Mouse (Mus musculus): ENCODE measurements around the gene Eddm3b. TPM values are rescaled to one million over a fixed set of nuclear protein-coding genes. Genes with fewer than 3 reads are reported as not detected.

Eddm3b gene
- polyA plus RNA-seq, 1 experiment = not detected

DNA sequence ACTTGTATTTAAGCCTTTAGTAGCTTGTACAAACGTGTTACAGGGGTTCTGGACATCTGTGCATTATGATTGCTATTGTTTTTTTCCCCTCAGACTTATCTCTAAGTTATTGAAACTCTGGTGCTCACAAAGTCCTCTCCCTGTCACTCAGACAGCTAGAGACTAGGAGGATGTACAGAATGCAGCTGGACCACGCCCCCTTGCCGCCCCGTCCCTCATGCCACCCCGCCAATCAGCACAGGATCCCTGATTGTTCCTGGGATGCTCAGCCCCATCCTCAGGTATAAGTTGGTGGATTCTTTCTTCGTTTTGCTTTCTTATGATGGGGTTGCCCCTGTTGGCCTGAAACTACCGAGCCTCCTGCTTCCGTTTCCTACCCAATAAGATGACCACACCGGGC, 750 bp upstream of the Eddm3b start:
- Histone ChIP-seq H3K27ac (ENCODE audit: insufficient read depth, low read length) (no peak overlapping the region), H3K9ac (ENCODE audit: low read depth, poor library complexity, severe bottlenecking) (no peak overlapping the region), H3K4me1 (ENCODE audit: control insufficient read depth, insufficient read depth, low read length) (no peaks in the 10 kb centered on the region), H3K4me3 (ENCODE audit: low read depth, low read length) (no peak overlapping the region), H3K36me3 (ENCODE audit: control insufficient read depth, insufficient read depth, low read length, poor library complexity, severe bottlenecking) (no peaks in the 10 kb centered on the region), H3K9me3 (replicated peaks; ENCODE audit: control insufficient read depth, insufficient read depth, low read length, poor library complexity, severe bottlenecking) (no peaks in the 10 kb centered on the region), H3K27me3 (ENCODE audit: control insufficient read depth, insufficient read depth, low read length, poor library complexity, severe bottlenecking) (no peaks in the 10 kb centered on the region; the same call in 1 of the 2 replicates)
- no peak for TF ChIP-seq POLR2A (IDR thresholded peaks at IDR 0.05; ENCODE audit: insufficient read depth, low read length)
- TF ChIP-seq EP300 (IDR thresholded peaks at IDR 0.05; ENCODE audit: insufficient read depth, low read depth, low read length) = no peak
- TF ChIP-seq CTCF (IDR thresholded peaks at IDR 0.05; ENCODE audit: low read depth, low read length) = no peak

DNA sequence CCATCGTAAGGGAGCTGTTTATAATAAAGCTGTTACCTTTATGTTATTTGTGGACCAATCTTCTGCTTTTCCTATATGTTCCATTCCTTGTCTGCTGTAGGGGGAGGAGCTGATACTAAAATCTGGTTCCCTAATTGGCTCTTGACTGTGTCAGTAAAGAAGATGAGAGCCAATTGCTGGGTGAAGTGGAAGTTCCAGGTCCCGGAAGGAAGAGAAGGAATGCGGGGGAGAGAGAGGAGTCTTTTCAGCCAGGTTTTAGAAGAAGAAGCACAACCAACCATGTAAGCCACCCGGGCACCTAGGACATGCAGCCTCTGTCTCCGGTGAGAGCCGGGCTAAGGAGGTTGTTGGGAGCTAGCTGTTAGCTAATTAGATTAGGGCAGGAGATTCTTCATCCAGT, 11.5 kb downstream of the Eddm3b start:
- Histone ChIP-seq H3K27me3 (ENCODE audit: control insufficient read depth, insufficient read depth, low read length, poor library complexity, severe bottlenecking) (no peaks in the 10 kb centered on the region), H3K36me3 (ENCODE audit: control insufficient read depth, insufficient read depth, low read length, poor library complexity, severe bottlenecking) (no peaks in the 10 kb centered on the region), H3K9me3 (replicated peaks; ENCODE audit: control insufficient read depth, insufficient read depth, low read length, poor library complexity, severe bottlenecking) (no peaks in the 10 kb centered on the region), H3K27ac (ENCODE audit: insufficient read depth, low read length) (no peak overlapping the region), H3K4me3 (ENCODE audit: low read depth, low read length) (no peak overlapping the region), H3K4me1 (ENCODE audit: control insufficient read depth, insufficient read depth, low read length) (no peaks in the 10 kb centered on the region), H3K9ac (ENCODE audit: low read depth, poor library complexity, severe bottlenecking) (no peak overlapping the region)
- TF ChIP-seq POLR2A (IDR thresholded peaks at IDR 0.05; ENCODE audit: insufficient read depth, low read length) = no peak
- TF ChIP-seq CTCF (IDR thresholded peaks at IDR 0.05; ENCODE audit: low read depth, low read length) = no peak
- no peak for TF ChIP-seq EP300 (IDR thresholded peaks at IDR 0.05; ENCODE audit: insufficient read depth, low read depth, low read length)

DNA sequence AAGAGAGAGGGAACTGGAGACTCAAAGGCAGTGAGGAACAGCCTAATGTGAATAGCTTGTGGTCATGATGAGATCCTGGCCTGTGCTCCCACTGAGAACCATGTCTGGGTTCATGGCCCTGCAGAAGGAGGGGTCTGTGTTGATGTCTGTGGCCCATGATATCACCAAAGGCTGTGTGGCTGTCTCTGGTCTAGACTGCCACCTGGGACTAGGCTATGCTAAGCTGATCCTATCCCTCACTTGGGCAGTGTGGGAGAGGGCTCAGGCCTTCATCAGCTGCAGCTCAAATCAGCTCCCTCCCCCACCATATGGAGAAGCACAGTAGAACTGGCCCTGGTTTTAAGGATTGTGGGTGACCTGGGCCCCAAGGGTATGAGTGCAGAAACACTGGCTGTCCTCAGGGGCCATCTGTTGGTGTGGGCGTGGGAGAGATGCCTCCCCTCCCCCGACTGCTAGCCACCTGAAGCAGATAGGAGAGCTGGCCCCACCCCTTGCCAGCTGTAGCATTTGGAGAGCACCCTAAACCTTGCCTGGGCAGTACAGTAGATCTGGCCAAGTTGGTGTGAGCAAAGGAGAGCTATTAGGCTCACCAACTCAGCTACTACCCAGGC, 13.5 kb downstream of the Eddm3b start:
- Histone ChIP-seq H3K4me3 (ENCODE audit: low read depth, low read length) (no peak overlapping the region), H3K9ac (ENCODE audit: low read depth, poor library complexity, severe bottlenecking) (no peak overlapping the region), H3K9me3 (replicated peaks; ENCODE audit: control insufficient read depth, insufficient read depth, low read length, poor library complexity, severe bottlenecking) (no peaks in the 10 kb centered on the region), H3K27me3 (ENCODE audit: control insufficient read depth, insufficient read depth, low read length, poor library complexity, severe bottlenecking) (no peaks in the 10 kb centered on the region), H3K36me3 (ENCODE audit: control insufficient read depth, insufficient read depth, low read length, poor library complexity, severe bottlenecking) (no peaks in the 10 kb centered on the region), H3K27ac (ENCODE audit: insufficient read depth, low read length) (no peak overlapping the region), H3K4me1 (ENCODE audit: control insufficient read depth, insufficient read depth, low read length) (no peaks in the 10 kb centered on the region)
- TF ChIP-seq POLR2A (IDR thresholded peaks at IDR 0.05; ENCODE audit: insufficient read depth, low read length) (no peak), CTCF (IDR thresholded peaks at IDR 0.05; ENCODE audit: low read depth, low read length) (no peak), EP300 (IDR thresholded peaks at IDR 0.05; ENCODE audit: insufficient read depth, low read depth, low read length) (no peak)

DNA sequence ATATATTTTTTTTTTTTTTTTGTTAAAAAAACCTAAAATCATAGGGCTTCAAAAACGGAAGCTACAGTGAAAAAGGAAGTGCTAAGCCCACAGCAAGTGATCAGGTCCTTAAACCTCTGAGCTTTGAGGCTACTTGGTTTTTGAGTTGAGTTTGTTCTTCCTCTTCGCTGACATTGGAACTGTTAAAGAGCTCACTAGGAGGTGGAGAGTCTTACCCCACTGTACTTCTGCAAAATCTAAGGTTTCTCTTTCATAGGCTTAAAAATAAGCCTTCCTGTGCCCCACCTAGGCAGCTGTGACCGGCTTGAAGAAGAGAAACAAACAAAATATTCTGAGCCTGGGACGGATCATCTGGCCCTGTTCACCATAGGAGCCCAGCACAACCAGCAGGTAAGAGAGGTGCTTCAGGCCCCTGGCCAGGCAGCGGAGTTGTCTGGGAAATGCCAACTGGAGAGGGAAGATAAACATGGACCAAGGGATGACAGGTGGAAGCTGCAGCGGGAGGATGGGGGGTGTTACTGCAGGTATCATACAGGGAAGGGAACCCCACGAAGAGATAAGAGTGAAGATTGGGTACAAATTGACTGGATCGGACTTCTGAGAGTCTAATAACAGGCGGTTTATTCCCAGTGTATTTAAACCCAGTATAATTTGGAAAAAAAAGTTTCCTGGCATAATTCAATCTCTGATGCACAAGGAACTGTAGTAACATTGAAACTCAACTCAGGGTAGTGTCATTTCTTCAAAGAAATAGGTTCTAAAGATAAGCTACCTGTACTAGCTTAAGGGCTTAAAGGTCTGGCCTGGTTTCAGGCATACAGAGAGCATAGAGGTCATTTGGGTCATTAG, 14.8 kb downstream of the Eddm3b start:
- Histone ChIP-seq H3K4me3 (ENCODE audit: low read depth, low read length) (no peak overlapping the region), H3K4me1 (ENCODE audit: control insufficient read depth, insufficient read depth, low read length) (no peaks in the 10 kb centered on the region), H3K9ac (ENCODE audit: low read depth, poor library complexity, severe bottlenecking) (no peak overlapping the region), H3K27me3 (ENCODE audit: control insufficient read depth, insufficient read depth, low read length, poor library complexity, severe bottlenecking) (no peaks in the 10 kb centered on the region), H3K9me3 (replicated peaks; ENCODE audit: control insufficient read depth, insufficient read depth, low read length, poor library complexity, severe bottlenecking) (no peaks in the 10 kb centered on the region), H3K27ac (ENCODE audit: insufficient read depth, low read length) (no peak overlapping the region), H3K36me3 (ENCODE audit: control insufficient read depth, insufficient read depth, low read length, poor library complexity, severe bottlenecking) (no peaks in the 10 kb centered on the region)
- TF ChIP-seq CTCF (IDR thresholded peaks at IDR 0.05; ENCODE audit: low read depth, low read length) (no peak), POLR2A (IDR thresholded peaks at IDR 0.05; ENCODE audit: insufficient read depth, low read length) (no peak), EP300 (IDR thresholded peaks at IDR 0.05; ENCODE audit: insufficient read depth, low read depth, low read length) (no peak)

DNA sequence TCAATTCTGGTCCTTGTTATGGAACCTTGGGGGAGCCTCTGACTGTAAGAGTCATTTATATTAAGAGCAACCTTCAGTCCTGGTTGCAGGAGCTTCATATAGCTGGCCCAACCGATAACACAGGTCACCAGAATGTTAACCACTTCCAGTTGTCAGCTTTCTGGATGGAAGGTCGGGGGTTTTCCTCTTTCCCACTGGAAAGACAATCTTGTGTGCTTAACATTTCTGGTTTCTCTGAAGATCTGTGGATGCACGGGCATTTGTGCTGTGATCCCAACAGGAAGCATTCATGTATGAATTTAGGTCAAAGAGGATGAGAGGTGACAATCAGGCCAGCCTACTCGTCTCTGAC, 15.4 kb downstream of the Eddm3b start:
- H3K9me3 ChIP-seq (replicated peaks; ENCODE audit: control insufficient read depth, insufficient read depth, low read length, poor library complexity, severe bottlenecking) = no peaks in the 10 kb centered on the region
- no peaks in the 10 kb centered on the region for H3K4me1 ChIP-seq (ENCODE audit: control insufficient read depth, insufficient read depth, low read length)
- no peak overlapping the region for H3K27ac ChIP-seq (ENCODE audit: insufficient read depth, low read length)
- H3K36me3 ChIP-seq (ENCODE audit: control insufficient read depth, insufficient read depth, low read length, poor library complexity, severe bottlenecking) = no peaks in the 10 kb centered on the region
- TF ChIP-seq POLR2A (IDR thresholded peaks at IDR 0.05; ENCODE audit: insufficient read depth, low read length) (no peak), CTCF (IDR thresholded peaks at IDR 0.05; ENCODE audit: low read depth, low read length) (no peak), EP300 (IDR thresholded peaks at IDR 0.05; ENCODE audit: insufficient read depth, low read depth, low read length) (no peak)
- H3K27me3 ChIP-seq (ENCODE audit: control insufficient read depth, insufficient read depth, low read length, poor library complexity, severe bottlenecking) = no peaks in the 10 kb centered on the region
- H3K9ac ChIP-seq (ENCODE audit: low read depth, poor library complexity, severe bottlenecking) = no peak overlapping the region
- H3K4me3 ChIP-seq (ENCODE audit: low read depth, low read length) = no peak overlapping the region

DNA sequence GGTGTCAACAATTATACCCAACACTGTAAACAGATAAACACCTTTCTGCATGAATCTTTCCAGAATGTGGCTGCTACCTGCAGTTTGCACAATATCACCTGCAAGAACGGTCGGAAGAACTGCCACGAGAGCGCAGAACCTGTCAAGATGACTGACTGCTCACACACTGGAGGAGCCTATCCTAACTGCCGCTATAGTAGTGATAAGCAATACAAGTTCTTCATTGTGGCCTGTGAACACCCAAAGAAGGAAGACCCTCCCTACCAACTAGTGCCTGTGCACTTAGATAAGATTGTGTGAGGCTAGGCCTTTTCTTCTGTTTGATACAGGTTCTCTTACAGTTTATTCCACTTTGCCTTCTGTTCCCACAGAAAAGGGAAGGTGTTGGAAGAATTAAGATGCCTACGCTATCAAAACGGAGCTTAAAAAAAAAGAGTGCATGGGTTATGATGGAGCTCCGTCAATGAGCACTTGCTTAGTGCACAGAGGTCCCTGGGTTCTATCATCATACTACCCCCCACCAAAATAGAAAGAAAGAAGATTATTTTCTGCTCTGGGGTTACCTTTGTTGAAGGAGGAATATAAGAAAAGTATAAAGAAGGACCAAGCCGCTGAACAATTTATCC, 16.2 kb downstream of the Eddm3b start:
- Histone ChIP-seq H3K9ac (ENCODE audit: low read depth, poor library complexity, severe bottlenecking) (no peak overlapping the region), H3K4me1 (ENCODE audit: control insufficient read depth, insufficient read depth, low read length) (no peaks in the 10 kb centered on the region), H3K9me3 (replicated peaks; ENCODE audit: control insufficient read depth, insufficient read depth, low read length, poor library complexity, severe bottlenecking) (no peaks in the 10 kb centered on the region), H3K27ac (ENCODE audit: insufficient read depth, low read length) (no peak overlapping the region), H3K27me3 (ENCODE audit: control insufficient read depth, insufficient read depth, low read length, poor library complexity, severe bottlenecking) (no peaks in the 10 kb centered on the region), H3K36me3 (ENCODE audit: control insufficient read depth, insufficient read depth, low read length, poor library complexity, severe bottlenecking) (no peaks in the 10 kb centered on the region), H3K4me3 (ENCODE audit: low read depth, low read length) (no peak overlapping the region)
- TF ChIP-seq EP300 (IDR thresholded peaks at IDR 0.05; ENCODE audit: insufficient read depth, low read depth, low read length) (no peak), CTCF (IDR thresholded peaks at IDR 0.05; ENCODE audit: low read depth, low read length) (no peak), POLR2A (IDR thresholded peaks at IDR 0.05; ENCODE audit: insufficient read depth, low read length) (no peak)
